Mouse (Mus musculus): ENCODE measurements at regions not wholly inside any gene's neighbourhood (a gene's known extent, or its start where the extent isn't known, plus 50 kb on each side); places are given as distances from the start of the nearest gene placed in this dataset.

DNA sequence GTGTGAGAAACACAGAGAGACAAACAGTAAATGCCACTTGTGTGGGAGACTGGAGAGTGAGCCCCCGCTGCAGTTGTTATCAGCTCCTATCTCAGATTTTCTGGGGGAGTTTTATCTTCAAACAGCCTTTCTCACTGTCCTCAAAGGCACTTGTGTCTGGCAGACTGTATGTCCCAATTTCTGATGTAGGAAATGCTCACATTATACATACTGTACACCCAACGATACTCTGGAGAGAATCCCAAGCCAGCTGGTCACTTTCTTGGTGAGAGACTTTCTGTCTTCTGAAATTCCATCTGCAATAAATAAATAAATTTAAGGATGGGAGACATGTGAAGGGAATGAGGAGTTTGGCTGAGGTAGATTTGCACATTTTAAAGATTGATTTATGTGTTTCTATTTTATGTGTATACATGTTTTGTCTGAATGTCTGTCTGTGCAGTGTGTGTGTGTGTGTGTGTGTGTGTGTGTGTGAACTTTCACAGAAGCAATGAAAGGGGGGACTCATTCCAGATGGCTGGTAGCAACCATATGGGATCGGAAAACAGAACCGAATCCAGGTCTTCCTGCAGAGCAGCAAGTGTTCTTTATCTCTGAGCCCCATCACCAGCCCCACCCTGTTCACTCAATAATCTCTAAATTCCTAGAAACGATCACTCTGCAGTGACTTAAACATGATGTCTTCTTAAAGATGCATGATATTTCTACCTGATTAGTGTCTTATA lies 226.8 kb upstream of the Xylt1 start:
- no peak overlapping the region for H3K4me2 ChIP-seq (ENCODE audit: low read length)
- H3K36me3 ChIP-seq (ENCODE audit: control insufficient read depth, insufficient read depth, low read length): no peaks in the 10 kb centered on the region
- no peak overlapping the region for H3K4me3 ChIP-seq (ENCODE audit: control insufficient read depth in 1 of 2, insufficient read depth in 1 of 2, low read depth in 1 of 2, low read length in 2 of 2)
- H3K9ac ChIP-seq (ENCODE audit: low read length): no peak overlapping the region
- 64% methylated on average over 5 of the region's 5 CpGs for WGBS
- no peaks in the 10 kb centered on the region for H3K4me1 ChIP-seq (ENCODE audit: control insufficient read depth in 2 of 2, insufficient read depth in 2 of 2, low read length in 2 of 2)
- H3K9me3 ChIP-seq (ENCODE audit: control insufficient read depth, low read length): no peaks in the 10 kb centered on the region
- no peak overlapping the region for H3K27ac ChIP-seq (replicated peaks in 1 of 2; ENCODE audit: control insufficient read depth in 1 of 2, insufficient read depth in 1 of 2, low read depth in 2 of 2, low read length in 2 of 2)
- ATAC-seq (ENCODE audit: insufficient number of reproducible peaks, insufficient read depth, low FRiP score, low read depth): no peak
- H3K27me3 ChIP-seq (ENCODE audit: control insufficient read depth, insufficient read depth, low read length): no peaks in the 10 kb centered on the region

DNA sequence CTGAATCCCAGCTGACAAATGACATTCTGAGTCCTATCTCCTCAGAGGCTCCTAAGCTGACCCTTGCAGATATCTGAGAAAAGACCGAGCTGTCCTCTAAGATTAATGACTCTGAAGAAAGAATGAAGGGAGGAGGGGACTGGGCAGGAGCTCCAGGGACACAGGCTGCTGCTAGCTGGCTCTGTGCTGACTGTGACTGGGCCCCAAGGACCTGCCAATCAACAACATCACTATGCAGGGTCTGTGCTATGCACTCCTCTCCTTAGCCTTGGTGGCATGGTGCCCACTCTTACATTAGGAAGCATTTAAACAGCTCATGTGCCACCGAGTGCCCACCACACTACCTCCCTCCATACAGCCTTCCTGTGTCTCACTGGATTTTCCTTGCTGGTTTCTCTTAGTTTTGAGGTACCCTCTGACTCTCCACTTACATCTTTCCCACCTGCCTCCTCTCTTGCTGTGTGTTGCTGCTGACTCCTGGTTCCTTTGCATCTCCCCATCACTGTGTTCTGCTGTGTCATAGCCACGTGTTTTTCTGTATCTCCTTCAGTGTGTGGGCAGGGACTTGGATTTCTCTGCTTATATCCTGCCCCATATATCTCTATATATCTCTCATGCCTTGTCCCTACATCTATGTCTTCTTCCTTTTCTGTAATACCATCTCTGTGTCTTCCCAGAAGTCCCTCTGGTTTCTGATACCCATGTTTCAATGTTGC lies 219.4 kb upstream of the Xylt1 start:
- Histone ChIP-seq H3K27me3 (ENCODE audit: control insufficient read depth, insufficient read depth, low read length) (no peaks in the 10 kb centered on the region), H3K9me3 (ENCODE audit: control insufficient read depth, low read length) (no peaks in the 10 kb centered on the region), H3K4me1 (ENCODE audit: control insufficient read depth in 2 of 2, insufficient read depth in 2 of 2, low read length in 2 of 2) (peaks cover 0 to 2% of the 10 kb centered on the region in 2 experiments; a peak in 1 of 4 replicates), H3K4me3 (ENCODE audit: control insufficient read depth in 1 of 2, insufficient read depth in 1 of 2, low read depth in 1 of 2, low read length in 2 of 2) (no peak overlapping the region), H3K36me3 (ENCODE audit: control insufficient read depth, insufficient read depth, low read length) (no peaks in the 10 kb centered on the region), H3K4me2 (ENCODE audit: low read length) (no peak overlapping the region), H3K9ac (ENCODE audit: low read length) (no peak overlapping the region), H3K27ac (replicated peaks in 1 of 2; ENCODE audit: control insufficient read depth in 1 of 2, insufficient read depth in 1 of 2, low read depth in 2 of 2, low read length in 2 of 2) (no peak overlapping the region)
- 0 out of 2 replicates have a peak, but pooled peaks have one; percentile 21 for ATAC-seq (ENCODE audit: insufficient number of reproducible peaks, insufficient read depth, low FRiP score, low read depth)
- WGBS: 42% methylated on average over 3 of the region's 3 CpGs

DNA sequence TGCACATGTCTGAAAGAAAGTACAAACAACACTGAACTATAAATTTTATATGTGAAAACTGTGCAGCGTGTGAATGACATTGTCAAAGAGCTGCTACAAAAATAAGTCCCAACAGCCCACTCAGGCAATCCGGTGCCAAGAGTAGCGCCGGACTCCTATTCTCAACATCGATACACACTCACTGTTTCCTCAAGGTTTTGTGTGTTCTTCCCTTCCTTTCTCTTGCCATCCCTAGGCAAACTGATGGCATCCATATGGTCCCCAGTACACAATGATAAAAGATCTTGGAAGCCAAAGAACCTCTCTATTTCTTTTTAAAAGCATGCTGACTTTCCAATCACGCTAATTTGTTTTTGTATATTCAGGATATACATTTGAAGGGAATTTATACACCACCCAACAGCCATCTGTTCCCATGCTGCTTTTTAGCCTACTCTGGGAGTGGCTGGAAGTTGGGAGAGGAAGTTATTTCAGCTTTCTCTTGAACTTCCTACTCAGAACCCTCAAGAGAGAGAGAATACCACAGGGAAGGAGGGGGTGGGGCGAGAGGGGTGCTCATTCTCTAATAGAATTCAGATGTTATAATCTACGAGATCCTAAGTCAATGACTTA lies 205.9 kb upstream of the Xylt1 start:
- Histone ChIP-seq H3K36me3 (ENCODE audit: control insufficient read depth, insufficient read depth, low read length) (no peaks in the 10 kb centered on the region), H3K4me3 (ENCODE audit: control insufficient read depth in 1 of 2, insufficient read depth in 1 of 2, low read depth in 1 of 2, low read length in 2 of 2) (no peak overlapping the region), H3K4me1 (ENCODE audit: control insufficient read depth in 2 of 2, insufficient read depth in 2 of 2, low read length in 2 of 2) (no peaks in the 10 kb centered on the region), H3K4me2 (ENCODE audit: low read length) (no peak overlapping the region), H3K27ac (replicated peaks in 1 of 2; ENCODE audit: control insufficient read depth in 1 of 2, insufficient read depth in 1 of 2, low read depth in 2 of 2, low read length in 2 of 2) (no peak overlapping the region), H3K27me3 (ENCODE audit: control insufficient read depth, insufficient read depth, low read length) (no peaks in the 10 kb centered on the region), H3K9ac (ENCODE audit: low read length) (no peak overlapping the region), H3K9me3 (ENCODE audit: control insufficient read depth, low read length) (no peaks in the 10 kb centered on the region)
- 79% methylated on average over 8 of the region's 8 CpGs for WGBS
- no peak for ATAC-seq (ENCODE audit: insufficient number of reproducible peaks, insufficient read depth, low FRiP score, low read depth)

DNA sequence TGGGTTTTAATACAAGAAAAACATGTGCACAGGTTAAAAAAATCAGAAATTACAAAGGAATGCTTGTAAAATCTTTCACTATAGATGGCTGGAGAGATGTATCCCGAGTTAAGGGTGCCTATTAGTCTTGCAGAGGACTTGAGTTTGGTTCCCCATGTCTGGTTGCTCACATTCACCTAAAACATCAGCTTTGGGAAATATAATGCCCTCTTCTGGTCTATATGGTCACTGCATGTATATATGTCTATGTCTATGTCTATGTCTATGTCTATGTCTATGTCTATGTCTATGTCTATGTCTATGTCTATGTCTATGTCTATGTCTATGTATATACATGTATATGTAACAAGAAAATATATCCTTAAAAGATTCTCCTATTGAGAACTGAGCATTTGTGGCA lies 196.8 kb upstream of the Xylt1 start:
- H3K4me1 ChIP-seq (ENCODE audit: control insufficient read depth in 2 of 2, insufficient read depth in 2 of 2, low read length in 2 of 2): no peaks in the 10 kb centered on the region
- 38% methylated on average over 1 of the region's 1 CpGs for WGBS

DNA sequence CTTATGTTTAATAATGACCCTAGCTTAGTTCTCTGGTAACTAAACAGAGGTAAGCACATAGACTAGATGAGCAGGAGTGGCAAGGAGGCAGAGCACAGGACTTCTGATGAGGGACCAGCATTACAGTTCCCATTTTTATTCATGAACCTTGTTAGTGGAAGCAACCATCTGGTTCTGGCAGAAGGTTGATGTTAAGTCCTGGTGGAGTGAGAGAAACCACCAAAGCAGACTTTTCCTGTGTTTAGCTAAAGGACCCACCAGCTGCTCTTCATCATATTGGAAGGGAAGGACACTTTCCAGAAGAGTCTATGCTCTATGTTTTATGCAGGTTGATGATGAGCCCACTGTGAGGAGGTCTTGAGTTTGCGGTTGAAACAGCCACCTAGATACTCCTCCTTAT lies 194.9 kb upstream of the Xylt1 start:
- no peak overlapping the region for H3K4me3 ChIP-seq (ENCODE audit: control insufficient read depth in 1 of 2, insufficient read depth in 1 of 2, low read depth in 1 of 2, low read length in 2 of 2)
- H3K4me2 ChIP-seq (ENCODE audit: low read length): no peak overlapping the region
- H3K4me1 ChIP-seq (ENCODE audit: control insufficient read depth in 2 of 2, insufficient read depth in 2 of 2, low read length in 2 of 2): no peaks in the 10 kb centered on the region
- no peaks in the 10 kb centered on the region for H3K9me3 ChIP-seq (ENCODE audit: control insufficient read depth, low read length)
- H3K27me3 ChIP-seq (ENCODE audit: control insufficient read depth, insufficient read depth, low read length): no peaks in the 10 kb centered on the region
- H3K9ac ChIP-seq (ENCODE audit: low read length): no peak overlapping the region
- ATAC-seq (ENCODE audit: insufficient number of reproducible peaks, insufficient read depth, low FRiP score, low read depth): no peak
- no peaks in the 10 kb centered on the region for H3K36me3 ChIP-seq (ENCODE audit: control insufficient read depth, insufficient read depth, low read length)
- H3K27ac ChIP-seq (replicated peaks in 1 of 2; ENCODE audit: control insufficient read depth in 1 of 2, insufficient read depth in 1 of 2, low read depth in 2 of 2, low read length in 2 of 2): no peak overlapping the region
- WGBS: 86% methylated on average over 1 of the region's 1 CpGs

More for the DNA sequence above, 196.8 kb upstream of the Xylt1 start:
- no peak overlapping the region for H3K9ac ChIP-seq (ENCODE audit: low read length)
- no peaks in the 10 kb centered on the region for H3K9me3 ChIP-seq (ENCODE audit: control insufficient read depth, low read length)
- no peak overlapping the region for H3K27ac ChIP-seq (replicated peaks in 1 of 2; ENCODE audit: control insufficient read depth in 1 of 2, insufficient read depth in 1 of 2, low read depth in 2 of 2, low read length in 2 of 2)
- H3K36me3 ChIP-seq (ENCODE audit: control insufficient read depth, insufficient read depth, low read length): no peaks in the 10 kb centered on the region
- no peak for ATAC-seq (ENCODE audit: insufficient number of reproducible peaks, insufficient read depth, low FRiP score, low read depth)
- no peak overlapping the region for H3K4me3 ChIP-seq (ENCODE audit: control insufficient read depth in 1 of 2, insufficient read depth in 1 of 2, low read depth in 1 of 2, low read length in 2 of 2)
- H3K27me3 ChIP-seq (ENCODE audit: control insufficient read depth, insufficient read depth, low read length): no peaks in the 10 kb centered on the region
- no peak overlapping the region for H3K4me2 ChIP-seq (ENCODE audit: low read length)

DNA sequence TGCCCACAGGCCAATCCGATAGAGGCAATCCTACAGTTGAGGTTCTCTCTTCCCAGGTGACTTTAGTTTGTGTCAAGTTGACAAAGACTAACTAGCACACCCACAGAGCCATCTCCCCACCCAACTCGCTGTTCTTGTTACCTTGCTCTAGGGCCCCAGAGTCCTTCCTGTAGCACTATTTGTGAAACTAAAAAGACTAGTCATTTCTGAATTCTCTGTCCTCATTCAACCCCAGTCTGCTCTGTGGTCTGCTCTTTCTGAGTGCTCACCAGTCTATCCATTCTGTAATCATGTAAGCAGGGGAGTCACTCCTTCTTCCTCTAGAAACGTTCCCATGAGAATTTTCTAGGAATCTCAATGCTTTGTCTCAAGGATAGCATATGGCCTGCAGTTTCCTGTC lies 184.2 kb upstream of the Xylt1 start:
- Histone ChIP-seq H3K4me1 (ENCODE audit: control insufficient read depth in 2 of 2, insufficient read depth in 2 of 2, low read length in 2 of 2) (no peaks in the 10 kb centered on the region), H3K9me3 (ENCODE audit: control insufficient read depth, low read length) (no peaks in the 10 kb centered on the region), H3K4me2 (ENCODE audit: low read length) (no peak overlapping the region), H3K27me3 (ENCODE audit: control insufficient read depth, insufficient read depth, low read length) (no peaks in the 10 kb centered on the region), H3K4me3 (ENCODE audit: control insufficient read depth in 1 of 2, insufficient read depth in 1 of 2, low read depth in 1 of 2, low read length in 2 of 2) (no peak overlapping the region), H3K36me3 (ENCODE audit: control insufficient read depth, insufficient read depth, low read length) (no peaks in the 10 kb centered on the region), H3K27ac (replicated peaks in 1 of 2; ENCODE audit: control insufficient read depth in 1 of 2, insufficient read depth in 1 of 2, low read depth in 2 of 2, low read length in 2 of 2) (no peak overlapping the region), H3K9ac (ENCODE audit: low read length) (no peak overlapping the region)
- WGBS: 66% methylated on average over 3 of the region's 3 CpGs
- no peak for ATAC-seq (ENCODE audit: insufficient number of reproducible peaks, insufficient read depth, low FRiP score, low read depth)

DNA sequence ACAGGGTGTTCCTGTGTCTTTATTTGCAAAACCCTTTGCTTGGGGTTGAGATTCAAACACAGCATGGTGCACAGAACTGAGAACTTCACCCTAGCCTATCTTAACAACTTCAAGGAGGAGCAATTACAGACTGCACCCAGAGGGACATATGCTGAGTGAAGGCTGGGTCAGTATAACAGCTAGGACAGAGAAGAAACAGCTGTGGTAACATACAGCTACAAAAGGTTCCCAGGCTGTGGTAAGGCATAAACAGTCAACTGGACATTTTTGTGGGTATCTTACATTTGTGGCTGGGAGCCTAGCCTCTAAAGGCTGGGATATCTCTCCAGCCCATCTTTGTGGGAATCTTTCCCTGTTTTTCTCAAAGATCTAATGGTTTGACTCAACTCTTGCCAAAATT lies 154.5 kb upstream of the Xylt1 start:
- Histone ChIP-seq H3K9ac (ENCODE audit: low read length) (no peak overlapping the region), H3K4me1 (ENCODE audit: control insufficient read depth in 2 of 2, insufficient read depth in 2 of 2, low read length in 2 of 2) (no peaks in the 10 kb centered on the region), H3K4me2 (ENCODE audit: low read length) (no peak overlapping the region), H3K27ac (replicated peaks in 1 of 2; ENCODE audit: control insufficient read depth in 1 of 2, insufficient read depth in 1 of 2, low read depth in 2 of 2, low read length in 2 of 2) (no peak overlapping the region), H3K36me3 (ENCODE audit: control insufficient read depth, insufficient read depth, low read length) (no peaks in the 10 kb centered on the region), H3K4me3 (ENCODE audit: control insufficient read depth in 1 of 2, insufficient read depth in 1 of 2, low read depth in 1 of 2, low read length in 2 of 2) (no peak overlapping the region), H3K27me3 (ENCODE audit: control insufficient read depth, insufficient read depth, low read length) (no peaks in the 10 kb centered on the region), H3K9me3 (ENCODE audit: control insufficient read depth, low read length) (no peaks in the 10 kb centered on the region)
- no peak for ATAC-seq (ENCODE audit: insufficient number of reproducible peaks, insufficient read depth, low FRiP score, low read depth)
